Mouse (Mus musculus): Measurements from ENCODE around the gene Slc12a8. TPM values are rescaled to one million over a fixed set of nuclear protein-coding genes. Genes with fewer than 3 reads are reported as not detected.

The Slc12a8 gene
- total RNA-seq, 2 experiments from 2014 or later, result 0.72 to 0.74 TPM

- intact Hi-C loops (cut with DNase I), result loop anchor here (2.0 kb wide), 2 partner anchors 28 to 104 kb away; no protein-coding TSS in a partner anchor
These were observed 167.9 kb downstream of the Slc12a8 start for GRCm38 (mm10) chr16:33684703-33685701.

GRCm38 (mm10) chr16:33686056-33686455 is 168.9 kb downstream of the Slc12a8 start:
- intact Hi-C loops (cut with DNase I), result no loop called here
- DNase-seq, result no peak

More at GRCm38 (mm10) chr16:33684703-33685701, 167.9 kb downstream of the Slc12a8 start:
- peak in 1 of 2 experiments; percentile 64 for DNase-seq

GRCm38 (mm10) chr16:33687724-33688123 is 170.6 kb downstream of the Slc12a8 start:
- intact Hi-C loops (cut with DNase I), result no loop called here
- no peak for DNase-seq

- intact Hi-C loops (cut with DNase I), result no loop called here
- no peak for DNase-seq
These were observed 174.0 kb downstream of the Slc12a8 start for GRCm38 (mm10) chr16:33690975-33691747.

- intact Hi-C loops (cut with DNase I), result loop anchor here (2.0 kb wide), 1 partner anchor 47 kb away; no protein-coding TSS in a partner anchor
- no peak for DNase-seq
These were observed 176.4 kb downstream of the Slc12a8 start for GRCm38 (mm10) chr16:33693553-33693952.

GRCm38 (mm10) chr16:33696811-33697575 is 179.9 kb downstream of the Slc12a8 start:
- intact Hi-C loops (cut with DNase I), result no loop called here
- DNase-seq, result peak; percentile 62 to 66

- peak in 1 of 2 experiments; percentile 45 for DNase-seq
These were observed 180.6 kb downstream of the Slc12a8 start for GRCm38 (mm10) chr16:33697576-33698276.

GRCm38 (mm10) chr16:33698277-33698790 is 181.2 kb downstream of the Slc12a8 start:
- intact Hi-C loops (cut with DNase I), result no loop called here
- DNase-seq, result no peak

More at GRCm38 (mm10) chr16:33697576-33698276, 180.6 kb downstream of the Slc12a8 start:
- intact Hi-C loops (cut with DNase I), result no loop called here

GRCm38 (mm10) chr16:33700584-33700983 is 183.5 kb downstream of the Slc12a8 start:
- intact Hi-C loops (cut with DNase I), result no loop called here

GRCm38 (mm10) chr16:33701872-33702271 is 184.7 kb downstream of the Slc12a8 start:
- no peak for DNase-seq
- intact Hi-C loops (cut with DNase I), result no loop called here

More at GRCm38 (mm10) chr16:33700584-33700983, 183.5 kb downstream of the Slc12a8 start:
- DNase-seq, result no peak

GRCm38 (mm10) chr16:33704289-33704688 is 187.2 kb downstream of the Slc12a8 start:
- intact Hi-C loops (cut with DNase I), result no loop called here
- no peak for DNase-seq

GRCm38 (mm10) chr16:33705258-33705657 is 188.1 kb downstream of the Slc12a8 start:
- DNase-seq, result peak; percentile 59 to 62

GRCm38 (mm10) chr16:33706111-33706890 is 189.2 kb downstream of the Slc12a8 start:
- intact Hi-C loops (cut with DNase I), result no loop called here
- no peak for DNase-seq

More at GRCm38 (mm10) chr16:33705258-33705657, 188.1 kb downstream of the Slc12a8 start:
- intact Hi-C loops (cut with DNase I), result no loop called here

- DNase-seq, result no peak
- intact Hi-C loops (cut with DNase I), result no loop called here
These were observed 190.9 kb downstream of the Slc12a8 start for GRCm38 (mm10) chr16:33708031-33708430.

- no peak for DNase-seq
- intact Hi-C loops (cut with DNase I), result no loop called here
These were observed 191.7 kb downstream of the Slc12a8 start for GRCm38 (mm10) chr16:33708585-33709397.
